Mouse (Mus musculus) ovary, adult 18-20 months (tissue): ENCODE data around the gene Gm21477.
"Not testable (repeated sequence)": the region's sequence is repeated elsewhere in the genome, so short reads cannot be mapped to it uniquely, and the experiment has no call there.

Source experiments
- DNase-seq: peaks from one replicate; pipeline ENCODE4 v3.0.0; 2022; ENCODE audit warnings: low spot score, mixed read lengths

Gm21477 gene

DNA sequence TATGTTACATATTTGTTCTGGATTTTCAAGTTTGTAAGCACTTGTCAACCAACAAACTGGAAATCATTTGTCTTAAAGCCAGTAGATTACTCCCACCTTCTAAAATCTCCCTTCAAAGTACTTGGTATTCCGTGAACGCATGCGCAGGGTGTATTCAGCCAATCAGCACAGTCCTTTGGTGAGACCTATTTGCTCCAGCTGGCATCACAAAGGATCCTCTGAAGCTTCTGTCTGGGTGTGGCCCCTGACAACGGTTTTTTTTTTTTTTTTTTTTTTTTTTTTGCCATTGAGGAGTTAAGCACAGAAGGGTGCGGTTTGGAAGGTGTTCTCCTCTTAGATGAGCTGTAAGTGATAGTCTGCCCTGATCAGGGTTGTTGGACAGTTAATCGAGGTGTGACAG, at the start of gene Gm21477:
Gene Gm21477, plus strand, starts transcription at position 301 of the 400 bp plus-strand sequence.
- not testable (repeated sequence) for DNase-seq
